Mouse (Mus musculus) left cerebral cortex, postnatal 10 days (tissue): ENCODE measurements around the gene Myo1f. TPM values are rescaled to one million over a fixed set of nuclear protein-coding genes. Genes with fewer than 3 reads are reported as not detected.

Source experiments
- DNase-seq, 2 experiments: peaks; one replicate each; pipeline ENCODE4 v3.0.0; 2021 to 2022; ENCODE audit warnings: low spot score in 2 of 2, mixed read lengths in 1 of 2; ENCODE audit errors: extremely low spot score in 1 of 2
- intact Hi-C: fragments of 180-260 bp; cut with DNase I; formaldehyde crosslinking; loops from one replicate; pipeline ENCODE4 v1.15.1; 2025
- total RNA-seq, 2 experiments: library from RNA; stranded (reverse); gene quantifications; 2 replicates each; pipeline ENCODE4 v1.2.3; 2021

Gene Myo1f
- total RNA-seq, 2 experiments from 2014 or later = 1.4 to 1.8 TPM

- peak; percentile 40 to 56 for DNase-seq
- intact Hi-C loops = no loop called here
Observed at GRCm38 (mm10) chr17:33637038-33637437, 81.5 kb downstream of the Myo1f start.

- intact Hi-C loops = no loop called here
- DNase-seq = no peak
Observed at GRCm38 (mm10) chr17:33637516-33638276, 82.2 kb downstream of the Myo1f start, which contains the start of gene Pram1. Pram1 (plus strand) TSS chr17:33638056.

- DNase-seq = no peak
- intact Hi-C loops = no loop called here
Observed at GRCm38 (mm10) chr17:33639743-33640142, 84.2 kb downstream of the Myo1f start.

- DNase-seq = no peak
- intact Hi-C loops = no loop called here
Observed at GRCm38 (mm10) chr17:33644068-33644467, 88.6 kb downstream of the Myo1f start.

- intact Hi-C loops = no loop called here
- peak in 1 of 2 experiments; percentile 27 for DNase-seq
Observed at GRCm38 (mm10) chr17:33645073-33645472, 89.6 kb downstream of the Myo1f start.

- intact Hi-C loops = no loop called here
- DNase-seq = no peak
Observed at GRCm38 (mm10) chr17:33649781-33650475, 94.4 kb downstream of the Myo1f start.

Other genes starting within 250 kb of the Myo1f start
- 10 to 100 TPM; 25.1 to 25.3 TPM for gene Zfp81, start 196.8 kb upstream of the Myo1f start, total RNA-seq
- 10 to 100 TPM in 1 of 2 experiments, 1 to 10 TPM in 1; 7.3 to 11.0 TPM for gene Zfp101, start 161.1 kb upstream of the Myo1f start, total RNA-seq
- gene Actl9, start 122.8 kb upstream of the Myo1f start, total RNA-seq = not detected
- 10 to 100 TPM; 35.9 to 37.2 TPM for gene Adamts10, start 31.5 kb upstream of the Myo1f start, total RNA-seq
- gene Zfp414, start 73.4 kb downstream of the Myo1f start, total RNA-seq = 10 to 100 TPM; 46.5 to 47.5 TPM
- gene Pram1, start 82.3 kb downstream of the Myo1f start, total RNA-seq = under 1 TPM; 0.26 to 0.47 TPM
- 100 to 1,000 TPM; 113 to 115 TPM for gene Hnrnpm, start 131.2 kb downstream of the Myo1f start, total RNA-seq
- gene March2, start 163.0 kb downstream of the Myo1f start, total RNA-seq = 10 to 100 TPM; 81.5 to 82.1 TPM
- gene Rab11b, start 204.8 kb downstream of the Myo1f start, total RNA-seq = 100 to 1,000 TPM; 336 to 350 TPM
- gene Angptl4, start 226.1 kb downstream of the Myo1f start, total RNA-seq = 1 to 10 TPM; 5.2 to 9.1 TPM